Mouse (Mus musculus) lung, postnatal 25 days (tissue): ENCODE measurements around the gene Olfr49.
"Not testable (repeated sequence)": the region's sequence is repeated elsewhere in the genome, so short reads cannot be mapped to it uniquely, and the experiment has no call there.

Experiments
- DNase-seq: peaks from one replicate; pipeline ENCODE4 v3.0.0; 2022; ENCODE audit warnings: low spot score

The Olfr49 gene

DNA sequence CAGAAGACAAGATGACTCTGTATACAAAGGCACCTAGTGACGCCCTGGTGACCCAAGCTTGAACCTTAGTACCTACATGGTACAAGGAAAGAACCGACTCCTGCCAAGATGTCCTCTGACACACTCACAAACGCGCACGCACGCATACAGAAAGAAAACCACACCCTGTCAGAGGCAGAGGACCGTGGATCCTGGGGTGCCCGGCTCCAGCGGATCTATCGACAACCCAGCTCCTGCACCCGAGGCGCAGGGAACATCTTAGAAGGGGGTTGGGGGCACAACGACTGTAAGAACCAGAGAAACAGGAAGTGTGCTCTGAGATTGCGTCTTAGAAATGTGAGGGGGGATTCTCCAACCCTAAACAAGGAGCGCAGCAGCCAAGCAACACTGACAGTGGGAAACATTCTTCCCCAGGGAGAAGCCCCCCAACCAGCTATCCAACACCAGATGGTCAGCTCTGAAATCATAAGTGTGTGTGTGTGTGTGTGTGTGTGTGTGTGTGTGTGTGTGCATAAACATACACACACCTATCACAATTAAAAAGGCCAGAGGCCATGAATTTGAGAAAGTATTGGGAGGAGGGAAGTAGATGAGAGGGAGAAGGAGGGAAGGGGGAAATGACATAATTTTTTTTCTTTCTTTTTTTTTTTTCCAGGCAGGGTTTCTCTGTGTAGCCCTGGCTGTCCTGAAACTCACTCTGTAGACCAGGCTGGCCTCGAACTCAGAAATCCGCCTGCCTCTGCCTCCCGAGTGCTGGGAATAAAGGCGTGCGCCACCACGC is 53.4 kb downstream of the Olfr49 start:
- DNase-seq = no peak

DNA sequence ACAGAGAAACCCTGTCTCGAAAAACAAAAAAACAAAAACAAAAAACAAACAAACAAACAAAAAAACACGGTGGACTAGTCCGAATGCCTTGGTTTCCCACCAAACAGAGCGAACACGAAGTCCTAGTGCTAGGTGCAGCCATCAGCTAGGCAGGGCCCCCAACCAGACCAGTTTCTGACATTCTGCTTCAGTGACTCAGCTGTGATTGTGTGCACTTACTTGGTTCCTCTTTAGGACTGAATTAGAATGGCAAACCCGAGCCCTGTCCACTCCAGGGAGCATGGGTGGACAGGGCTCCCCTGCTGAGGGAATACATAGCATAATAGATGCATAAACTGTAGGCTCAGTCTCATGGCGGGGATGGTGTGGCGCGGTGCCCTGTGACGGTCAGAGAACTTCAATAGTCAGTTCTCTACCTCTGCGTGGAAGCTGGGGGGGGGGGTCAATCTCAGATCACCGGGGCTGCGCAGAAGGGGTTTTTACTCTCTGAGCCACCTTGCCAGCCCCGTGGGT is 54.0 kb downstream of the Olfr49 start:
- no peak for DNase-seq

DNA sequence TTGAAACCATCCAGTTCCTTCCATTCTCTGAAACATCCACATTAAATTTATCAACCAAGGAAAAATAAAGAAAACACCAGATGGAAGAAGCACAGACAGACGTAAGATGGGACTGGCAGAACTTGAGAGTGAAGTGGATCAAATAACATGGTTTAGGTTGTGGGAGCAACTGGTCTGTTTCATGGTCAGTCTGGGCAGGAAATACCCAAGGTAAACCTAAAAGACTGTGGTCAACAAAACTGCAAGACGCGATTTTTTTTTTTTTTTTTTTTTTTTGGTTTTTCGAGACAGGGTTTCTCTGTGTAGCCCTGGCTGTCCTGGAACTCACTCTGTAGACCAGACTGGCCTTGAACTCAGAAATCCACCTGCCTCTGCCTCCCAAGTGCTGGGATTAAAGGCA is 54.9 kb downstream of the Olfr49 start:
- not testable (repeated sequence) for DNase-seq

DNA sequence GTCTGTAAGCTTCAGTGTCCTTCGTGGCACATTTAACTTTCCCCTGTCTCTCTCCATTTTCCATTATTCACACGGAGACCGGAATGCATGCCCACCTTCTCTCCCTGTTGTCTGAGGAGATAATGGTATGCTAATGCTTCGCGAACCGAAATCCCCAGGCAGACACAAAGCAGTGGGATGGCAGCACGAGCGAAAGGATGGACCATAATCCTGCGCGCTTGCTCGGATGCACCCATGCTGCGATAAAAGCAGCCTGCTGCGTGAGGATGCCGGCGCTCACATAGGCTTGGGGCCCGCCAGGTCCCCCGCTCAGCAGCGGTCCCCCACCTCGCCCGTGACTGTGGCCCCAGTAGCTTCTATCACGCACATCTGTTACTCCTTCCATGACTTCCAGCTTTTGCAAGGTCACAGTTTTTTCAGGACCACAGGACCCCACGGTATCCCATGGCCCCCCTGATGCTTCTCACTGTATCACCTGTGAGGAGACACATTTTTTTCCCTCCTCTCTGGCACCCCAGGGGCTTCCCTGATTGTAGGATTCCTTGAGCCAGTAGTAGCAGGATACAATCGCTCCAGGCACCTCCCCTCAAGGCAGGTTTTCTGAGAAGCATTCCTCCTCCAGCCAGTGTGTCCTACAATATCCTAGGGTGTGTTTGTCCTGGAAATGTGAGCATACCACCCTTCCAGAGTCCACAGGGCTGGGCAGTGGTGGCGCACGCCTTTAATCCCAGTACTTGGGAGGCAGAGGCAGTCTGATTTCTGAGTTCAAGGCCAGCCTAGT is 55.6 kb downstream of the Olfr49 start:
- no peak for DNase-seq

DNA sequence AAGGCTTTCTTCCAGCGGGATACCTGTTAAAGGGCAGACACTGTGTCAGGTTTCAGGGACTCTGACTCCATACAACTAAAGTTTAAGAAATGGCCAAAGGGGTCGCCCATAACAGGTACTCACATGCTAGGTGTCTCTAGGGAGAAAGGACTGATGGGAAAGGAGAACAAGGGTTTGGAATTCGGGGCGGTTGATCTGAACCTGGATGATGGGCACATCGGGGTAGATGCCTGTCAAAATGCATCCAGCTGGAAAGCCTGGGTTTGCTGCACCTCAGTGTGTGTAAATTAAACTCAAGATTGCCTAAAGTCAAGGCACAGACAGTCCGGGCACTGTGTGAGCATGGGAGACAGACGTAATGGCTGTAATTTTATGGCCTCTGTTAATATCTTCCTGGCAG is 56.2 kb downstream of the Olfr49 start:
- DNase-seq = no peak
